Mouse (Mus musculus) lung, embryonic 16.5 days (tissue): ENCODE data around the gene Spef1. TPM values are rescaled to one million over a fixed set of nuclear protein-coding genes. Genes with fewer than 3 reads are reported as not detected.

Experiments
- ATAC-seq: fragments of 200-750 bp; cut with Nextera tagmentation; 2 replicates; pipeline ENCODE4 v1.8.0; 2017; ENCODE audit warnings: low read depth, mild to moderate bottlenecking, moderate library complexity
- H3K27ac ChIP-seq: fragments of 300-500 bp; sonication (generic); 2 replicates; pipeline ENCODE4 v1.5.1; 2014; ENCODE audit warnings: mild to moderate bottlenecking, control low read depth, low read length
- H3K27me3 ChIP-seq: fragments of 300-500 bp; sonication (generic); 2 replicates; pipeline ENCODE4 v1.6.1; 2014; ENCODE audit warnings: low read depth, low read length, mixed read lengths; ENCODE audit not compliant: control insufficient read depth, insufficient read depth
- H3K36me3 ChIP-seq: fragments of 300-500 bp; sonication (generic); 2 replicates; pipeline ENCODE4 v1.6.1; 2014; ENCODE audit warnings: low read length; ENCODE audit not compliant: control insufficient read depth, insufficient read depth
- H3K4me1 ChIP-seq: fragments of 300-500 bp; sonication (generic); replicated peaks from 2 replicates; pipeline ENCODE4 v1.6.1; 2014; ENCODE audit warnings: low read length, mixed read lengths; ENCODE audit not compliant: control insufficient read depth, insufficient read depth
- H3K4me2 ChIP-seq: fragments of 300-500 bp; sonication (generic); 2 replicates; pipeline ENCODE4 v1.6.1; 2014; ENCODE audit warnings: low read depth, low read length, control low read depth
- H3K4me3 ChIP-seq: fragments of 300-500 bp; sonication (generic); 2 replicates; pipeline ENCODE4 v1.5.1; 2014; ENCODE audit warnings: mild to moderate bottlenecking, low read length, control low read depth
- H3K9ac ChIP-seq: fragments of 300-500 bp; sonication (generic); 2 replicates; pipeline ENCODE4 v1.6.1; 2014; ENCODE audit warnings: low read length, control low read depth
- H3K9me3 ChIP-seq: fragments of 300-500 bp; sonication (generic); 2 replicates; pipeline ENCODE4 v1.6.1; 2016; ENCODE audit warnings: low read length; ENCODE audit not compliant: control insufficient read depth
- WGBS: fragments of 180-500 bp; shearing (Covaris S2); extraction: QIAGEN DNeasy Blood & Tissue Kit; methylation state at CpG from one replicate; pipeline ENCODE4 v1.1.7; 2014; 5-methylcytosine and 5-hydroxymethylcytosine counted together
- polyA plus RNA-seq: library from polyadenylated mRNA; unstranded; fragments of >200 nt; fragmentation: Nextera tagmentation; extraction: Ambion mirVana; gene quantifications from 2 replicates; pipeline ENCODE4 v1.2.1, GENCODE M21; 2015

Spef1 gene
- polyA plus RNA-seq, 1 experiment from 2014 or later = 6.5 TPM

DNA sequence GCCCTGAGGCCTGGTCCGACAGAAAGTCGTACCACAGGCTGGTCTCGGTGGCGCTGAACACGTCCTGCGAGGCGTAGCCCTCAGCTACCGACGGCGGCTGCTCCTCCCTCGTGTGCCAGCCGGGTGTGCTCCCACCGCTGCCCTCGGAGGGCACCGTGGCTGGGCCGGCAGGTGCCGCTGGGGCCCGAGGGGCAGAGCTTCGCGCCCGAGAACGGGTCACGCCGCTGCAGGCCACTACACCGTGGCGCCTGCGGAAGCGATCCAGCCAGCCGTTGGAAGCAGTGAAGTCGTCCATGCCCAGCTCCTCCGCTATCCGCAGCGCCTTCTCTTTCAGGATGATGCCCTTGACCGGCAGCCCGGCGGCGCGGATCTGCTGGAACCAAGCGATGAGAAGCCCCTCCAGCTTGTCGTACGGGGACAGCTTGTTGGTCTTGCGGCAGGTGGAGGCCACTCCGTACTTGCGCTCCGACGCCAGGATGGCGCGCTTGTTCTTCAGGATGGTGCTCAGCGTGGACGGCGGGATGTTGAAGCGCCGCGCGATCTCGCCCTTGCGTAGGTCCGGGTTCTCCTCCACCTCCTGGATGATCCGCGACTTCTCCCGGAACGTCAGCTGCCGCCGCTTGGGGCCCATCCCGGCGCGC is 7.7 kb downstream of the Spef1 start:
- peaks cover 4% of the 10 kb centered on the region for H3K36me3 ChIP-seq
- under 1% methylated on average over 66 of the region's 67 CpGs for whole genome bisulfite sequencing
- H3K4me2 ChIP-seq = peak overlapping the region; percentile 86
- H3K9ac ChIP-seq = peak overlapping the region; percentile 94
- H3K4me3 ChIP-seq = peak overlapping the region; percentile 90
- ATAC-seq = peak; percentile 58
- peaks cover 40% of the 10 kb centered on the region for H3K4me1 ChIP-seq
- H3K27ac ChIP-seq = peak overlapping the region; percentile 91
- H3K9me3 ChIP-seq = no peaks in the 10 kb centered on the region
- no peaks in the 10 kb centered on the region for H3K27me3 ChIP-seq

DNA sequence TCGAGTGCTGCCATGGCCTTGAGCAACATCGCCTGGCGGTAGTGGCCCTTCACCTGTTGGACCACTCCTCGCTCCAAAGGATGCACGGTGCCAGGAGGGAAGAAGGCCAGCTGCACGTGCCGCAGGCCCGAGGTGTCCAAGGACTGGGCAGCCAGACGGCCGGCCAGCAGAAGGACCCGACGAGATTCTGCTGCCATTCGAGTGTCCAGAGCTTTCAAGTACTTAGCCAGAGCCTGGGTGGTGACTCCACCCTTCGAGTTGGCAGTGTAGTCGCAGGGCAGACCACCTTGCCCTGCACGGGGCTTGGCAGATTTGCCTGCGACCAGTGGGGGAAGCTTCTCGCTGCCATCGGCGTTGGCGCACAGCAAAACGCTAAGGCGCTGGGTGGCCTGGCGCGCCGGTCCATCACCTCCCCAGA is 8.2 kb downstream of the Spef1 start:
- peaks cover 44% of the 10 kb centered on the region for H3K4me1 ChIP-seq
- H3K9me3 ChIP-seq = no peaks in the 10 kb centered on the region
- peak overlapping the region; percentile 86 for H3K4me2 ChIP-seq
- peak overlapping the region; percentile 90 for H3K4me3 ChIP-seq
- peak overlapping the region; percentile 94 for H3K9ac ChIP-seq
- ATAC-seq = 0 out of 2 replicates have a peak, but pooled peaks have one; percentile 0
- peaks cover 4% of the 10 kb centered on the region for H3K36me3 ChIP-seq
- 19% methylated on average over 26 of the region's 26 CpGs for WGBS
- H3K27ac ChIP-seq = peak overlapping the region; percentile 91; the same call in 1 of the 2 replicates
- no peaks in the 10 kb centered on the region for H3K27me3 ChIP-seq

GRCm38 (mm10) chr2:131177932-131178331 is 9.2 kb downstream of the Spef1 start:
- peaks cover 4% of the 10 kb centered on the region for H3K36me3 ChIP-seq
- 74% methylated on average over 9 of the region's 9 CpGs for WGBS
- H3K4me2 ChIP-seq = peak overlapping the region; percentile 86
- H3K4me1 ChIP-seq = peaks cover 44% of the 10 kb centered on the region
- H3K4me3 ChIP-seq = peak overlapping the region; percentile 90
- peak overlapping the region; percentile 94 for H3K9ac ChIP-seq
- peaks cover under 1% of the 10 kb centered on the region for H3K27me3 ChIP-seq
- H3K27ac ChIP-seq = no peak overlapping the region
- H3K9me3 ChIP-seq = no peaks in the 10 kb centered on the region
- ATAC-seq = no peak

DNA sequence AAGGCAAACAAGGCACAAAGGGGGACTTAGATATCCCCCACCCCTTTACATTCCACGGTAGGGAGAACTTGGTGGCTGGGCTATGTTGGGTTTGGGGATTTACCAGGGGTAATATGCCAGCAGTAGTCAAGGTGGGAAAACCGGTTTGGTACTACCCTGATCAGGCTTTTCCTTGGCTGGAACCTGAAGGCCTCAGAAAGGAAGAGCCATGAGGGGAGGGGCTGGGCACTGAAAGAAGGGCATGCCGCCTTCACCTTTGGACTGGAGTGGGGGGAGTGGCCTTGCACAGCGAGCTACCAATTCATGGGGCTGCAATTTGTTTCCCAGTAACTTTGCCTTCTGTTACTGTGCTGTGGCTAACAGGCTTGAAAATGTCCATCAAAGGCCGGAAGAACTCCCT is 10.6 kb downstream of the Spef1 start:
- Histone ChIP-seq H3K36me3 (peaks cover 4% of the 10 kb centered on the region), H3K27me3 (peaks cover 15% of the 10 kb centered on the region), H3K9me3 (no peaks in the 10 kb centered on the region), H3K4me2 (peak overlapping the region; percentile 86), H3K9ac (peak overlapping the region; percentile 4; the same call in 1 of the 2 replicates), H3K4me3 (no peak overlapping the region), H3K4me1 (peaks cover 47% of the 10 kb centered on the region), H3K27ac (peak overlapping the region; percentile 84)
- WGBS = 53% methylated on average over 5 of the region's 5 CpGs
- ATAC-seq = peak; percentile 43

GRCm38 (mm10) chr2:131175945-131176309 is 11.2 kb downstream of the Spef1 start:
- Histone ChIP-seq H3K4me2 (peak overlapping the region; percentile 38), H3K9ac (0 out of 2 replicates have a peak overlapping the region, but pooled peaks have one; percentile 14), H3K27ac (peak overlapping the region; percentile 84), H3K4me3 (no peak overlapping the region), H3K4me1 (peaks cover 48% of the 10 kb centered on the region), H3K9me3 (no peaks in the 10 kb centered on the region), H3K36me3 (peaks cover 4% of the 10 kb centered on the region), H3K27me3 (peaks cover 20% of the 10 kb centered on the region)
- WGBS = 69% methylated on average over 1 of the region's 1 CpGs
- no peak for ATAC-seq

GRCm38 (mm10) chr2:131175286-131175944 is 11.7 kb downstream of the Spef1 start:
- Histone ChIP-seq H3K27ac (peak overlapping the region; percentile 84), H3K27me3 (peaks cover 25% of the 10 kb centered on the region), H3K36me3 (peaks cover 4% of the 10 kb centered on the region), H3K4me1 (peaks cover 48% of the 10 kb centered on the region), H3K9me3 (no peaks in the 10 kb centered on the region), H3K4me3 (no peak overlapping the region), H3K4me2 (no peak overlapping the region), H3K9ac (no peak overlapping the region)
- 70% methylated on average over 3 of the region's 3 CpGs for WGBS
- ATAC-seq = no peak

GRCm38 (mm10) chr2:131174700-131175099 is 12.4 kb downstream of the Spef1 start:
- peaks cover 4% of the 10 kb centered on the region for H3K36me3 ChIP-seq
- peak overlapping the region; percentile 70 for H3K4me2 ChIP-seq
- H3K9me3 ChIP-seq = no peaks in the 10 kb centered on the region
- 0 out of 2 replicates have a peak, but pooled peaks have one; percentile 14 for ATAC-seq
- peaks cover 26% of the 10 kb centered on the region for H3K27me3 ChIP-seq
- peak overlapping the region; percentile 49 for H3K4me3 ChIP-seq
- H3K27ac ChIP-seq = no peak overlapping the region
- WGBS = 5% methylated on average over 11 of the region's 11 CpGs
- H3K9ac ChIP-seq = peak overlapping the region; percentile 40; the same call in 1 of the 2 replicates
- peaks cover 48% of the 10 kb centered on the region for H3K4me1 ChIP-seq

- H3K9me3 ChIP-seq = no peaks in the 10 kb centered on the region
- ATAC-seq = no peak
- H3K4me3 ChIP-seq = no peak overlapping the region
- peaks cover 26% of the 10 kb centered on the region for H3K27me3 ChIP-seq
- no peak overlapping the region for H3K27ac ChIP-seq
- H3K36me3 ChIP-seq = peaks cover 4% of the 10 kb centered on the region
- no peak overlapping the region for H3K9ac ChIP-seq
- 53% methylated on average over 9 of the region's 9 CpGs for WGBS
- peaks cover 31% of the 10 kb centered on the region for H3K4me1 ChIP-seq
- H3K4me2 ChIP-seq = no peak overlapping the region
These were observed 14.8 kb downstream of the Spef1 start for GRCm38 (mm10) chr2:131172322-131172721.

DNA sequence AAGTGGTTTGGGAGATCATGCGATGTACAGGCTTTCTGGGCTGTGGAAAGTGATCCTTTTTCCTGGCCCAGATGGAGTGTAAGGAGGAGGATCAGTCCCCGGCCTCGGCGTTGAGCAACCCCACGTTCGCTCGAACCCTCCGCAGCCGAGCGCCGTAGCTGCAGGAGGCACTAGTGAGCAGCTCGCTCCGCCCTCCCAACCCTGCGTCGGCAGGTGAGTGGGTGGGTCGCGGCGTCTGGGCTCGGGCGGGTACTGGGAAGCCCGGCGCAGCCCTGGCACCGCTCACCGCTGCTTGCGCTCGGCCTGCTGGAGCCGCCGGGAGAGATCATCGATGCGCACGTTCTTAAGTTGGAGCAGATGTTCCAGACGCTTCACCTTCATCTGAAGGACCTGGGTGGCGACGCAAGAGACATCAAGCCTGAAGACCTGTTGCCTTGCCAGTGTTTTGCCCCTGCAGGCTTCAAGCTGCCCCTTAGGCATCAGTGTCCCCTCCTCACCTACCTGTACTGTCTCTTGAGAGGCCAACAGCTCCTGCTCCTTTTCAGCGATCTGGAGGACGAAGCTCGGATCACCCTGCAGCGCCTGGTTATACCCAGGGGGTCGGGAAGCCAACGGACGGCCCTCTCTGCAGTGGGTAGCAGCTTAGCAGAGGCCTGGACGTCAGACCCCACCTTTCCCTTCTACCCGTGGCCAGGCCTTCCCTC is 15.5 kb downstream of the Spef1 start:
- Histone ChIP-seq H3K4me1 (peaks cover 26% of the 10 kb centered on the region), H3K36me3 (peaks cover 2% of the 10 kb centered on the region; the same call in 1 of the 2 replicates), H3K27me3 (peaks cover 26% of the 10 kb centered on the region), H3K4me2 (peak overlapping the region; percentile 49), H3K4me3 (peak overlapping the region; percentile 28), H3K9ac (peak overlapping the region; percentile 54), H3K9me3 (no peaks in the 10 kb centered on the region), H3K27ac (no peak overlapping the region)
- 8% methylated on average over 43 of the region's 43 CpGs for WGBS
- ATAC-seq = peak; percentile 51
